Mouse (Mus musculus) kidney, adult 2 months (tissue): ENCODE data around the gene Cyp2w1.

ENCODE experiments used
- CTCF ChIP-seq: fragments of 200-500 bp; conservative IDR thresholded peaks from 2 replicates; pipeline ENCODE4 v1.5.1; 2011; ENCODE audit warnings: low read depth, mild to moderate bottlenecking, control low read depth, low read length, moderate library complexity, mixed read lengths; ENCODE audit not compliant: insufficient read depth, insufficient read length
- POLR2A ChIP-seq: fragments of 200-500 bp; IDR thresholded peaks from one replicate; pipeline ENCODE4 v1.6.1; 2011; ENCODE audit warnings: low read depth, low read length, control low read depth

GRCm38 (mm10) chr5:139389676-139390061, 37.3 kb downstream of the Cyp2w1 start:
- TF ChIP-seq CTCF (no peak), POLR2A (no peak)
